Mouse (Mus musculus) thymus, adult 2 months (tissue): ENCODE measurements around the gene Scn3b. TPM values are rescaled to one million over a fixed set of nuclear protein-coding genes. Genes with fewer than 3 reads are reported as not detected.

Source experiments
- DNase-seq: peaks from one replicate; pipeline ENCODE4 v3.0.0; 2021
- H3K27ac ChIP-seq: fragments of 200-500 bp; 2 replicates; pipeline ENCODE4 v1.5.1; 2012; ENCODE audit warnings: low read length, control low read depth; ENCODE audit not compliant: control insufficient read depth, insufficient read depth
- H3K27me3 ChIP-seq: fragments of 200-500 bp; 2 replicates; pipeline ENCODE4 v1.6.1; 2012; ENCODE audit warnings: mild to moderate bottlenecking, low read length, moderate library complexity, mixed read lengths; ENCODE audit not compliant: control insufficient read depth, insufficient read depth
- H3K36me3 ChIP-seq: fragments of 200-500 bp; 2 replicates; pipeline ENCODE4 v1.6.1; 2012; ENCODE audit warnings: mild to moderate bottlenecking, low read length, moderate library complexity; ENCODE audit not compliant: control insufficient read depth, insufficient read depth
- H3K4me1 ChIP-seq: fragments of 200-500 bp; replicated peaks from 2 replicates; pipeline ENCODE4 v1.6.1; 2012; ENCODE audit warnings: low read length; ENCODE audit not compliant: control insufficient read depth, insufficient read depth
- H3K4me3 ChIP-seq: fragments of 200-500 bp; 2 replicates; pipeline ENCODE4 v1.5.1; 2012; ENCODE audit warnings: mild to moderate bottlenecking, low read length, control low read depth, moderate library complexity; ENCODE audit not compliant: control insufficient read depth, insufficient read depth
- CTCF ChIP-seq: fragments of 200-500 bp; IDR thresholded peaks from 2 replicates; pipeline ENCODE4 v1.5.1; 2012; ENCODE audit warnings: mild to moderate bottlenecking, control low read depth, low read length, moderate library complexity, borderline replicate concordance; ENCODE audit not compliant: control insufficient read depth, poor library complexity, insufficient read depth; ENCODE audit errors: extremely low read depth
- POLR2A ChIP-seq: fragments of 200-500 bp; IDR thresholded peaks from 2 replicates; pipeline ENCODE4 v1.6.1; 2012; ENCODE audit warnings: mild to moderate bottlenecking, low read length, control low read depth, moderate library complexity; ENCODE audit not compliant: control insufficient read depth, poor library complexity, insufficient read depth; ENCODE audit errors: extremely low read depth
- WGBS: fragments of 180-500 bp; shearing (Covaris S2); methylation state at CpG from one replicate; pipeline ENCODE4 v1.1.7; 2018; 5-methylcytosine and 5-hydroxymethylcytosine counted together
- polyA plus RNA-seq: library from polyadenylated mRNA; depleted of rRNA; stranded (reverse); fragments of >200 nt; gene quantifications from 2 replicates; pipeline ENCODE4 v1.2.3, GENCODE M21; 2012

The Scn3b gene
- polyA plus RNA-seq, 1 experiment: 1.3 TPM

GRCm38 (mm10) chr9:40321668-40322003, 52.6 kb downstream of the Scn3b start:
- Histone ChIP-seq H3K36me3 (no peaks in the 10 kb centered on the region), H3K4me3 (no peak overlapping the region), H3K27me3 (no peaks in the 10 kb centered on the region), H3K4me1 (0 out of 2 replicates have a peak, but pooled peaks cover 2% of the 10 kb centered on the region), H3K27ac (no peak overlapping the region)
- DNase-seq: no peak
- 70% methylated on average over 3 of the region's 3 CpGs for WGBS
- TF ChIP-seq CTCF (no peak), POLR2A (no peak)

- 96% methylated on average over 3 of the region's 3 CpGs for WGBS
- Histone ChIP-seq H3K4me3 (no peak overlapping the region), H3K4me1 (0 out of 2 replicates have a peak, but pooled peaks cover 2% of the 10 kb centered on the region), H3K27ac (no peak overlapping the region), H3K27me3 (no peaks in the 10 kb centered on the region), H3K36me3 (no peaks in the 10 kb centered on the region)
- TF ChIP-seq CTCF: no peak
- no peak for TF ChIP-seq POLR2A
- no peak for DNase-seq
These were observed 53.4 kb downstream of the Scn3b start for GRCm38 (mm10) chr9:40322372-40322771.

- no peaks in the 10 kb centered on the region for H3K27me3 ChIP-seq
- H3K27ac ChIP-seq: no peak overlapping the region
- WGBS: 97% methylated on average over 5 of the region's 5 CpGs
- no peak overlapping the region for H3K4me3 ChIP-seq
- H3K4me1 ChIP-seq: 0 out of 2 replicates have a peak, but pooled peaks cover 2% of the 10 kb centered on the region
- DNase-seq: no peak
- TF ChIP-seq CTCF: no peak
- no peak for TF ChIP-seq POLR2A
- no peaks in the 10 kb centered on the region for H3K36me3 ChIP-seq
These were observed 54.2 kb downstream of the Scn3b start for GRCm38 (mm10) chr9:40323171-40323570.

DNA sequence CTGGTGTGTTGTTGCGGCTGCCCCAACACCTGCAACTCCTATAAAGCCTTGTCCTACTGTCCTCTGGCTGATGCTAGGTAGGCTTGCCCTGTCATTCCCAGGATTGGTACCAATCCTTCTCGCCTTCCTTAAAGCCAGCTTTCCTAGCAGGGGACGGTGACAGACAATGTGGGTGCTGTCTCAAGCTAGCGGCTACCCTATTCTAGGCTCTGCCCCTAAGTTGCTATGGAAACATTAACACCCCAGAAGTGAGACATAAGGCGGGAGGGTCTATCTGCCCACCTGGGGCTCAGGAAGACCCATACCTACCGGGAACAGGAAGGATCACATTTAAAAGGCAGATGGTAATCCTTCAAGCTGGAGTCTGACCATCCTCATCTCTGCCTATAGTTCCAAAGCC, 54.8 kb downstream of the Scn3b start:
- H3K27ac ChIP-seq: no peak overlapping the region; the same call in 1 of the 2 replicates
- H3K4me1 ChIP-seq: 0 out of 2 replicates have a peak, but pooled peaks cover 2% of the 10 kb centered on the region
- no peaks in the 10 kb centered on the region for H3K36me3 ChIP-seq
- WGBS: 93% methylated on average over 6 of the region's 6 CpGs
- no peak for DNase-seq
- no peak overlapping the region for H3K4me3 ChIP-seq
- TF ChIP-seq CTCF (no peak), POLR2A (no peak)
- H3K27me3 ChIP-seq: no peaks in the 10 kb centered on the region

GRCm38 (mm10) chr9:40324232-40324792, 55.3 kb downstream of the Scn3b start:
- WGBS: 85% methylated on average over 4 of the region's 4 CpGs
- TF ChIP-seq CTCF (no peak), POLR2A (no peak)

GRCm38 (mm10) chr9:40324826-40325225, 55.8 kb downstream of the Scn3b start:
- no peak for DNase-seq
- H3K4me3 ChIP-seq: no peak overlapping the region
- H3K27ac ChIP-seq: no peak overlapping the region
- 92% methylated on average over 6 of the region's 6 CpGs for WGBS
- 0 out of 2 replicates have a peak, but pooled peaks cover 2% of the 10 kb centered on the region for H3K4me1 ChIP-seq
- H3K36me3 ChIP-seq: no peaks in the 10 kb centered on the region
- TF ChIP-seq CTCF: no peak
- TF ChIP-seq POLR2A: no peak
- H3K27me3 ChIP-seq: no peaks in the 10 kb centered on the region

More at GRCm38 (mm10) chr9:40324232-40324792, 55.3 kb downstream of the Scn3b start:
- H3K27me3 ChIP-seq: no peaks in the 10 kb centered on the region
- H3K36me3 ChIP-seq: no peaks in the 10 kb centered on the region
- no peak overlapping the region; the same call in 1 of the 2 replicates for H3K27ac ChIP-seq
- no peak overlapping the region for H3K4me3 ChIP-seq
- no peak for DNase-seq
- 0 out of 2 replicates have a peak, but pooled peaks cover 2% of the 10 kb centered on the region for H3K4me1 ChIP-seq

DNA sequence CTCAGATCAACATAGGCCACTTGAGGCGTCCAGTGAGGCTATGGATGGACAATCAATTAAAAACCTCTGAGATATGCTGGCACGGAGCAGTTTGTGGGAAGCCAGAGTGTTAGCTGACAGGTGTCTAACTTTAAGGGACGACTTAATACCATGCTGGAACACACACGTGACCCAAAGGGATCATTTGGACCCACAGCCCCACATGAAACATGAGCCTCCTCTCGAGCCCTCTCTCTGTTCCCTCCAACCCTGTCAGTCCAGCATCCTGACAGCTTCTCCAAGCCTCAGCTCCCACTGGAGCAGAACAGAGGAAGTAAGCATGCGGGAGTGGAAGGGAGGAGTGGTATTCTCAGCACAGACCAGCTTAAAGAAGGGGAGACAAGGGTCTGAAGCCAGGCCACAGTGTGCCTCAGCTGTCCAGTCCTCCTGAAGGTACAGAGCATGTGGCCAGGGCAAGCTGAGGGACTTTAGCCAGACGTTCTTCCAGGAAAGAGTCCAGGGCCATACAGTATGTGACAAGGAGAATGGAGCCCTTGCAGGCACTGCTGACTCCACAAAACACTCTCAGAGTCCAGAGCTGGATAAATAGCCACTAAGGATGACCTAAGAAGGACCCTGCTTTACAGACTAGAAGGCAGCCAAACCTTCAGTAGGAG, 57.4 kb downstream of the Scn3b start:
- 88% methylated on average over 7 of the region's 7 CpGs for WGBS
- no peak overlapping the region for H3K27ac ChIP-seq
- no peak for TF ChIP-seq POLR2A
- TF ChIP-seq CTCF: no peak
- no peak for DNase-seq
- H3K27me3 ChIP-seq: no peaks in the 10 kb centered on the region
- 0 out of 2 replicates have a peak, but pooled peaks cover 2% of the 10 kb centered on the region for H3K4me1 ChIP-seq
- no peak overlapping the region for H3K4me3 ChIP-seq
- no peaks in the 10 kb centered on the region for H3K36me3 ChIP-seq
